In the genomic region with DNA sequence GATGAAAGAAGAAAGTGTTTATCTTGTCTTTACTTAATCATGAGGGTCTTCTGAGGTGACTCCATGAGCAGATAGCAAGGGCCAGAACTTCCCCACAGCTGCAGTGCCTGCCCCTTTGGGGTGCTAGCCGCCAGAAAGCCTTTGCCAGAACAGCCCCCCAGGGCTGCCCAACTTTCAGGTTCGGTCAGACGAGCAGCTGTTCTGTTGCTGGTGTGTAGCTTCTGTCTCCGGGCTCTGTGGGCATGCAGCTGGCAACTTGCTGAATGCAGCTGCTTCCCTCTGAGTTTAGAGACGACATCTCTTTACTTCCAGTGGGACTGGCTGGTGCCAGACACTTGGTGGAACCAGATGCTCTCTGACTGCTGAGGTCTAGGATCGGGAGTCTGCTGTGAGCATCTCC, we compare ENCODE assay signal across 17 mouse cellular contexts. TPM values are rescaled to one million over a fixed set of nuclear protein-coding genes. Genes with fewer than 3 reads are reported as not detected.
DNase-seq lines count a peak whose midpoint lies in the region; ATAC-seq lines count a peak whose summit lies in the region.
"Had no signal": no experiment of that assay in that cellular context is flagged by ENCODE, and none has a peak within 500 bp of the region (broad histone marks: within the 10 kb centered on the region; RNA-seq: fewer than 3 reads in every experiment).

No protein-coding gene starts in this region.

- DNase-seq in forebrain, embryonic 11.5 days (ENCODE audit: low spot score), result peak; percentile 48
- no peak for DNase-seq in forebrain, embryonic 14.5 days (ENCODE audit: low spot score)
- no peak for DNase-seq in lung, postnatal 14 days
- no peak for DNase-seq in embryonic facial prominence, embryonic 10.5 days (ENCODE audit: low spot score)
- DNase-seq in thymus, postnatal 10 days (ENCODE audit: low spot score in 2 of 2), result peak; percentile 34 to 36
- no peak for DNase-seq in embryo, embryonic 10.5 days (ENCODE audit: low spot score)
- DNase-seq in neural tube, embryonic 10.5 days (ENCODE audit: extremely low spot score, low spot score), result no peak
- DNase-seq: cerebellum, adult 11 months; liver had no signal

- H3K27me3 ChIP-seq in forebrain, embryonic 11.5 days (ENCODE audit: control insufficient read depth, insufficient read depth, low read length), result no peaks in the 10 kb centered on the region
- H3K27me3 ChIP-seq in forebrain, embryonic 14.5 days (replicated peaks; ENCODE audit: control insufficient read depth, insufficient read depth, low read length), result no peaks in the 10 kb centered on the region
- no peaks in the 10 kb centered on the region for H3K27me3 ChIP-seq in lung, embryonic 16.5 days (ENCODE audit: control insufficient read depth, insufficient read depth, low read depth, low read length)
- no peaks in the 10 kb centered on the region for H3K27me3 ChIP-seq in embryonic facial prominence, embryonic 10.5 days (replicated peaks; ENCODE audit: low read depth, poor library complexity, severe bottlenecking)
- H3K27me3 ChIP-seq: embryonic facial prominence, embryonic 15.5 days; hindbrain, embryonic 12.5 days; kidney, embryonic 15.5 days; neural tube, embryonic 15.5 days; stomach, embryonic 15.5 days had no signal

- no peak overlapping the region for H3K27ac ChIP-seq in forebrain, embryonic 11.5 days (ENCODE audit: low read depth, low read length)
- H3K27ac ChIP-seq in forebrain, embryonic 14.5 days (ENCODE audit: low read depth, low read length), result no peak overlapping the region
- H3K27ac ChIP-seq in lung, embryonic 16.5 days (ENCODE audit: low read length), result peak overlapping the region; percentile 45; the same call in 1 of the 2 replicates
- H3K27ac ChIP-seq in embryonic facial prominence, embryonic 10.5 days (replicated peaks), result 0 out of 2 replicates have a peak overlapping the region, but pooled peaks have one; percentile 15
- H3K27ac ChIP-seq: embryonic facial prominence, embryonic 15.5 days; hindbrain, embryonic 12.5 days; layer of hippocampus, adult 2 months; neural tube, embryonic 15.5 days had no signal

- no peak overlapping the region for H3K4me2 ChIP-seq in forebrain, embryonic 11.5 days (ENCODE audit: low read depth, low read length, severe bottlenecking)
- no peak overlapping the region for H3K4me2 ChIP-seq in forebrain, embryonic 14.5 days (ENCODE audit: low read length)
- no peak overlapping the region for H3K4me2 ChIP-seq in lung, embryonic 16.5 days (ENCODE audit: low read depth, low read length)
- H3K4me2 ChIP-seq: embryonic facial prominence, embryonic 15.5 days; hindbrain, embryonic 12.5 days; kidney, embryonic 15.5 days; neural tube, embryonic 15.5 days; stomach, embryonic 15.5 days had no signal

- WGBS in forebrain, embryonic 11.5 days, result 68% methylated on average over 6 of the region's 6 CpGs
- 68% methylated on average over 6 of the region's 6 CpGs for WGBS in forebrain, embryonic 14.5 days
- 36% methylated on average over 6 of the region's 6 CpGs for WGBS in lung, embryonic 16.5 days
- WGBS in embryonic facial prominence, embryonic 10.5 days, result 71% methylated on average over 6 of the region's 6 CpGs

- no peaks in the 10 kb centered on the region for H3K4me1 ChIP-seq in forebrain, embryonic 11.5 days (replicated peaks; ENCODE audit: control insufficient read depth, insufficient read depth, low read length)
- no peaks in the 10 kb centered on the region for H3K4me1 ChIP-seq in forebrain, embryonic 14.5 days (ENCODE audit: control insufficient read depth, insufficient read depth, low read length)
- peaks cover 53% of the 10 kb centered on the region for H3K4me1 ChIP-seq in lung, embryonic 16.5 days (replicated peaks; ENCODE audit: control insufficient read depth, insufficient read depth, low read length)
- H3K4me1 ChIP-seq in embryonic facial prominence, embryonic 10.5 days, result peaks cover 45% of the 10 kb centered on the region

- H3K4me3 ChIP-seq in forebrain, embryonic 11.5 days (ENCODE audit: low read depth, low read length), result no peak overlapping the region
- H3K4me3 ChIP-seq in forebrain, embryonic 14.5 days (ENCODE audit: low read depth, low read length), result no peak overlapping the region
- no peak overlapping the region for H3K4me3 ChIP-seq in lung, embryonic 16.5 days (ENCODE audit: low read length)
- no peak overlapping the region for H3K4me3 ChIP-seq in embryonic facial prominence, embryonic 10.5 days
- H3K4me3 ChIP-seq: embryonic facial prominence, embryonic 15.5 days; hindbrain, embryonic 12.5 days; kidney, embryonic 15.5 days; layer of hippocampus, adult 2 months; neural tube, embryonic 15.5 days; stomach, embryonic 15.5 days had no signal

- H3K36me3 ChIP-seq in forebrain, embryonic 11.5 days (ENCODE audit: control insufficient read depth, insufficient read depth, low read length), result no peaks in the 10 kb centered on the region
- no peaks in the 10 kb centered on the region for H3K36me3 ChIP-seq in forebrain, embryonic 14.5 days (ENCODE audit: control insufficient read depth, insufficient read depth, low read length)
- no peaks in the 10 kb centered on the region for H3K36me3 ChIP-seq in lung, embryonic 16.5 days (ENCODE audit: control insufficient read depth, insufficient read depth, low read length)
- no peaks in the 10 kb centered on the region for H3K36me3 ChIP-seq in embryonic facial prominence, embryonic 10.5 days (replicated peaks)
- H3K36me3 ChIP-seq: embryonic facial prominence, embryonic 15.5 days; hindbrain, embryonic 12.5 days; kidney, embryonic 15.5 days; neural tube, embryonic 15.5 days; stomach, embryonic 15.5 days had no signal

- ATAC-seq in forebrain, embryonic 11.5 days (replicated peaks; ENCODE audit: low FRiP score), result no peak
- no peak for ATAC-seq in forebrain, embryonic 14.5 days
- no peak for ATAC-seq in lung, embryonic 16.5 days (ENCODE audit: low read depth)
- ATAC-seq: forebrain, embryonic 16.5 days had no signal

- H3K9ac ChIP-seq in forebrain, embryonic 11.5 days (ENCODE audit: low read length), result no peak overlapping the region
- H3K9ac ChIP-seq in forebrain, embryonic 14.5 days (ENCODE audit: low read length), result no peak overlapping the region
- H3K9ac ChIP-seq in lung, embryonic 16.5 days (ENCODE audit: low read length), result peak overlapping the region; percentile 10; the same call in 1 of the 2 replicates
- H3K9ac ChIP-seq: embryonic facial prominence, embryonic 15.5 days; hindbrain, embryonic 12.5 days; neural tube, embryonic 15.5 days; stomach, embryonic 15.5 days had no signal

- no peaks in the 10 kb centered on the region for H3K9me3 ChIP-seq in forebrain, embryonic 11.5 days (ENCODE audit: control insufficient read depth, low read length)
- H3K9me3 ChIP-seq in forebrain, embryonic 14.5 days (replicated peaks; ENCODE audit: control insufficient read depth, low read length), result no peaks in the 10 kb centered on the region
- no peaks in the 10 kb centered on the region for H3K9me3 ChIP-seq in lung, embryonic 16.5 days (ENCODE audit: control insufficient read depth, low read length)
- H3K9me3 ChIP-seq in embryonic facial prominence, embryonic 10.5 days, result no peaks in the 10 kb centered on the region
- H3K9me3 ChIP-seq: embryonic facial prominence, embryonic 15.5 days; hindbrain, embryonic 12.5 days; kidney, embryonic 15.5 days; neural tube, embryonic 15.5 days; stomach, embryonic 15.5 days had no signal

RNA-seq across cellular contexts. Expression of a gene that starts 32.9 kb away (rescaled TPM):
- 15.6 and 16.7 TPM in 2 replicates for polyA plus RNA-seq in forebrain, embryonic 11.5 days (2014; fragmentation: Nextera tagmentation; extraction: Ambion mirVana)
- polyA plus RNA-seq in forebrain, embryonic 14.5 days (2014; fragmentation: Nextera tagmentation; extraction: Ambion mirVana), result 12.2 and 14.7 TPM in 2 replicates
- polyA plus RNA-seq in lung, embryonic 16.5 days (2015; fragmentation: Nextera tagmentation; extraction: Ambion mirVana), result 32.7 and 33.0 TPM in 2 replicates
- 12.7 and 15.5 TPM in 2 replicates for polyA plus RNA-seq in embryonic facial prominence, embryonic 10.5 days (2016; fragmentation: Nextera tagmentation; extraction: Ambion mirVana)

Comparison
In these comparisons a context has a peak if more than half of its experiments do, and no peak if none do; other contexts are left out.
1. DNase-seq: peak in forebrain, embryonic 11.5 days (single experiment) and thymus, postnatal 10 days (2 of 2); none in forebrain, embryonic 14.5 days (single experiment), lung, postnatal 14 days (single experiment), embryonic facial prominence, embryonic 10.5 days (single experiment), embryo, embryonic 10.5 days (single experiment) and neural tube, embryonic 10.5 days (single experiment).
2. H3K27ac ChIP-seq: peak in lung, embryonic 16.5 days (single experiment) and embryonic facial prominence, embryonic 10.5 days (single experiment); none in forebrain, embryonic 11.5 days (single experiment) and forebrain, embryonic 14.5 days (single experiment).